ENCODE assay signal across 9 mouse cellular contexts in genomic region chr10:11449556-11450305, GRCm38 (mm10).
DNase-seq lines count a peak whose midpoint lies in the region; ATAC-seq and TF ChIP-seq lines count a peak whose summit lies in the region.
"Had no signal": no experiment of that assay in that cellular context is flagged by ENCODE, and none has a peak within 500 bp of the region (broad histone marks: within the 10 kb centered on the region; RNA-seq: fewer than 3 reads in every experiment).

No protein-coding gene starts in this region.

- TF ChIP-seq POLR2A in embryonic fibroblast, embryonic 13.5 days (IDR thresholded peaks at IDR 0.05; ENCODE audit: low read depth, low read length), result no peak

- no peaks in the 10 kb centered on the region for H3K36me3 ChIP-seq in heart, embryonic 14.5 days (ENCODE audit: control insufficient read depth, insufficient read depth, low read length)
- no peaks in the 10 kb centered on the region for H3K36me3 ChIP-seq in liver, embryonic 11.5 days (ENCODE audit: control insufficient read depth, insufficient read depth, low read length)
- H3K36me3 ChIP-seq in neural tube, embryonic 13.5 days, result no peaks in the 10 kb centered on the region

- no peaks in the 10 kb centered on the region for H3K9me3 ChIP-seq in heart, embryonic 14.5 days (ENCODE audit: control insufficient read depth, low read length)
- no peaks in the 10 kb centered on the region for H3K9me3 ChIP-seq in liver, embryonic 11.5 days (ENCODE audit: control insufficient read depth, low read length)
- H3K9me3 ChIP-seq in neural tube, embryonic 13.5 days, result no peaks in the 10 kb centered on the region

- DNase-seq in CD4-positive helper T cell, adult 2 months (ENCODE audit: low read depth, low spot score), result peak; percentile 25
- peak; percentile 94 for DNase-seq in brain, adult 2 months (ENCODE audit: low read depth, low spot score)
- DNase-seq in kidney, postnatal 14 days, result peak; percentile 80
- DNase-seq in liver, embryonic 11.5 days (ENCODE audit: low spot score), result peak; percentile 55
- peak; percentile 57 for DNase-seq in testis, postnatal 14 days (ENCODE audit: low spot score)

- 32% methylated on average over 23 of the region's 23 CpGs for WGBS in heart, embryonic 14.5 days
- 29% methylated on average over 23 of the region's 23 CpGs for WGBS in liver, embryonic 11.5 days
- WGBS in neural tube, embryonic 13.5 days, result 37% methylated on average over 23 of the region's 23 CpGs

- no peak overlapping the region for H3K4me3 ChIP-seq in embryonic fibroblast, embryonic 13.5 days (ENCODE audit: insufficient read depth, low read length)
- no peak overlapping the region for H3K4me3 ChIP-seq in heart, embryonic 14.5 days (ENCODE audit: control insufficient read depth in 1 of 2, insufficient read depth in 1 of 2, low read depth in 1 of 2, low read length in 2 of 2)
- H3K4me3 ChIP-seq in liver, embryonic 11.5 days (ENCODE audit: low read depth, low read length), result no peak overlapping the region
- no peak overlapping the region for H3K4me3 ChIP-seq in neural tube, embryonic 13.5 days
- H3K4me3 ChIP-seq: erythroblast, embryonic 14.5 days had no signal

- H3K27ac ChIP-seq in embryonic fibroblast, embryonic 13.5 days (ENCODE audit: insufficient read depth, low read length), result no peak overlapping the region
- no peak overlapping the region for H3K27ac ChIP-seq in heart, embryonic 14.5 days (replicated peaks in 1 of 2; ENCODE audit: control insufficient read depth in 1 of 2, insufficient read depth in 1 of 2, low read depth in 2 of 2, low read length in 2 of 2)
- no peak overlapping the region for H3K27ac ChIP-seq in liver, embryonic 11.5 days (ENCODE audit: low read depth, low read length)
- H3K27ac ChIP-seq in neural tube, embryonic 13.5 days (replicated peaks), result 0 out of 2 replicates have a peak overlapping the region, but pooled peaks have one; percentile 28

- no peaks in the 10 kb centered on the region for H3K4me1 ChIP-seq in embryonic fibroblast, embryonic 13.5 days (ENCODE audit: control insufficient read depth, insufficient read depth, low read length)
- H3K4me1 ChIP-seq in heart, embryonic 14.5 days (ENCODE audit: control insufficient read depth in 2 of 2, insufficient read depth in 2 of 2, low read length in 2 of 2), result peaks cover 4 to 15% of the 10 kb centered on the region in 2 experiments; a peak in 3 of 4 replicates
- H3K4me1 ChIP-seq in liver, embryonic 11.5 days (replicated peaks; ENCODE audit: control insufficient read depth, insufficient read depth, low read length), result no peaks in the 10 kb centered on the region
- H3K4me1 ChIP-seq in neural tube, embryonic 13.5 days (replicated peaks), result peaks cover 9% of the 10 kb centered on the region

- H3K27me3 ChIP-seq in heart, embryonic 14.5 days (ENCODE audit: control insufficient read depth, insufficient read depth, low read length), result no peaks in the 10 kb centered on the region
- H3K27me3 ChIP-seq in liver, embryonic 11.5 days (replicated peaks; ENCODE audit: control insufficient read depth, insufficient read depth, low read length), result no peaks in the 10 kb centered on the region
- no peaks in the 10 kb centered on the region for H3K27me3 ChIP-seq in neural tube, embryonic 13.5 days

- ATAC-seq in heart, embryonic 14.5 days (ENCODE audit: insufficient number of reproducible peaks, insufficient read depth, low FRiP score, low read depth), result peak; percentile 66; the same call in 1 of the 2 replicates
- ATAC-seq in liver, embryonic 11.5 days (replicated peaks; ENCODE audit: low FRiP score), result peak; percentile 51; the same call in 1 of the 2 replicates
- ATAC-seq in neural tube, embryonic 13.5 days (ENCODE audit: low read depth), result peak; percentile 96

- peak; percentile 61; the same call in 1 of the 2 replicates for TF ChIP-seq CTCF in embryonic fibroblast, embryonic 13.5 days (IDR thresholded peaks at IDR 0.05; ENCODE audit: borderline replicate concordance, insufficient read depth, low read length)

- peak overlapping the region; percentile 24 for H3K4me2 ChIP-seq in heart, embryonic 14.5 days (ENCODE audit: low read length)
- H3K4me2 ChIP-seq in liver, embryonic 11.5 days, result peak overlapping the region; percentile 33
- peak overlapping the region; percentile 31 for H3K4me2 ChIP-seq in neural tube, embryonic 13.5 days

- H3K9ac ChIP-seq in heart, embryonic 14.5 days (ENCODE audit: low read length), result no peak overlapping the region
- no peak overlapping the region for H3K9ac ChIP-seq in liver, embryonic 11.5 days (ENCODE audit: low read depth, low read length)
- 0 out of 2 replicates have a peak overlapping the region, but pooled peaks have one; percentile 9 for H3K9ac ChIP-seq in neural tube, embryonic 13.5 days

Comparison
In these comparisons a context has a peak if more than half of its experiments do, and no peak if none do; other contexts are left out.
1. DNase-seq: peak in every context shown above with its lines; median percentile 94 in brain, adult 2 months; 80 in kidney, postnatal 14 days; 57 in testis, postnatal 14 days; 55 in liver, embryonic 11.5 days; 25 in CD4-positive helper T cell, adult 2 months.